Mouse (Mus musculus): ENCODE data around the gene Foxo4.

Foxo4 gene

DNA sequence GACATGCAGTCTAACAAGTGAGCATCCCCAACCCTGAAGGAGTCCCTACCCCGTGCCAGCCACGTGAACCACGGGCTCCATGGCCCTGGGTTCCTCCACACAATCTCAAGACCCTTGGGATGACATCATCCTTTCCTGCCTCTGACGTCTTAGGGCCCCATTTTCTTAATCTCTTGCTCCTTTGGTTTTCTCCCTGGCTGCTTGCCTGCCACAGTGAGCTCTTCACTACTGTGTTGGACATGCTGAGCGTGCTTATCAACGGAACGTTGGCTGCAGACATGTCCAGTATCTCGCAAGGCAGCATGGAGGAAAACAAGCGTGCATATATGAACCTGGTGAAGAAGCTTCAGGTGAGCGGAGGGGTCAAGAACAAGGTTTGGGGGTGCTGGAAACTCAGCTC is 35.8 kb downstream of the Foxo4 start:
- no peak for DNase-seq (ENCODE audit: low spot score)

- DNase-seq (ENCODE audit: low spot score) = no peak
Observed at GRCm38 (mm10) chrX:101299055-101299454, 44.7 kb downstream of the Foxo4 start, which contains the start of gene Nlgn3. Gene Nlgn3 (plus strand): TSS chrX:101299168.

- DNase-seq (ENCODE audit: low spot score) = no peak
Observed at GRCm38 (mm10) chrX:101299473-101300426, 45.4 kb downstream of the Foxo4 start.

DNA sequence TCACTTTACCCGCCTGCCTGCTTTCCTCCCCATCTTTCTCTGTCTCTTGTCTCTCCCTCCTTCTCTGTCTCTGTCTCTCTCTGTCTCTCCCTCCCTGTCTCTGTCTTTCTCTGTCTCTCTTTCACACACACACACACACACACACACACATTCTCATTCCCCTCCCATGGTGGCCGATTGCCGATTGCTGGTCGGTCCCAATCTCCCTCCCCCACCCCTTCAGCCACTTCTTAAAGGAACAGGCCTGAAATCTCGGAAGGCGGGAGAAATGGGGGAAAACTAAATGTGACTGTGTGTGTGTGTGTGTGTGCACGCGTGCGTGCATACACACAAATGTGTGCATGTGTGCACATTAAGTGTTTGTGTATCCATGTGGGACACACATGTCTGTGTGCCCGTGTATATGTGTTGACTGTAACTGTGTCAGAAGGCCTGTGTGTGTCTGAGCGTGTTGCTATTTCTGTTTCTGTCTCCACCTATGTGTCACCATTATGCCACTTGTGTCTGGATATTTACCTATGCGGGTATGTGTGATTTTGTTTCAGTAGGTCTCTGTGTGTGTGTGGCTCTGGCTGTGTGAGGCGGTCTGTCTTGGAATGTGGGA is 46.2 kb downstream of the Foxo4 start:
- no peak for DNase-seq (ENCODE audit: low spot score)

- no peak for DNase-seq (ENCODE audit: low spot score)
Observed at GRCm38 (mm10) chrX:101301654-101302053, 47.3 kb downstream of the Foxo4 start.

- no peak for DNase-seq (ENCODE audit: low spot score)
Observed at GRCm38 (mm10) chrX:101304646-101305045, 50.3 kb downstream of the Foxo4 start.

GRCm38 (mm10) chrX:101309299-101309698 is 55.0 kb downstream of the Foxo4 start:
- DNase-seq (ENCODE audit: low spot score) = no peak
